Mouse (Mus musculus) urinary bladder, adult 18-20 months (tissue): ENCODE data around the gene Eepd1.
A peak's percentile ranks its signal among the peaks of the same experiment; 100 is the strongest.

Experiments
- DNase-seq, 2 experiments: peaks; one replicate each; pipeline ENCODE4 v3.0.0; 2022; ENCODE audit warnings: low spot score in 2 of 2, mixed read lengths in 2 of 2

The Eepd1 gene

GRCm38 (mm10) chr9:25489221-25489960, 8.0 kb downstream of the Eepd1 start:
- DNase-seq = no peak

GRCm38 (mm10) chr9:25490278-25491145, 9.2 kb downstream of the Eepd1 start:
- DNase-seq = no peak

GRCm38 (mm10) chr9:25493918-25494317, 12.6 kb downstream of the Eepd1 start:
- peak in 1 of 2 experiments; percentile 31 for DNase-seq

GRCm38 (mm10) chr9:25495601-25496000, 14.3 kb downstream of the Eepd1 start:
- DNase-seq = no peak

- no peak for DNase-seq
Measured at GRCm38 (mm10) chr9:25496196-25496595, 14.8 kb downstream of the Eepd1 start.

GRCm38 (mm10) chr9:25496703-25497102, 15.4 kb downstream of the Eepd1 start:
- no peak for DNase-seq

GRCm38 (mm10) chr9:25498770-25499169, 17.4 kb downstream of the Eepd1 start:
- peak in 1 of 2 experiments; percentile 36 for DNase-seq

- DNase-seq = no peak
Measured at GRCm38 (mm10) chr9:25499306-25499705, 18.0 kb downstream of the Eepd1 start.

- DNase-seq = no peak
Measured at GRCm38 (mm10) chr9:25500031-25500430, 18.7 kb downstream of the Eepd1 start.

- no peak for DNase-seq
Measured at GRCm38 (mm10) chr9:25508825-25509224, 27.5 kb downstream of the Eepd1 start.

GRCm38 (mm10) chr9:25510572-25510971, 29.2 kb downstream of the Eepd1 start:
- no peak for DNase-seq

- no peak for DNase-seq
Measured at GRCm38 (mm10) chr9:25513050-25513449, 31.7 kb downstream of the Eepd1 start.

- no peak for DNase-seq
Measured at GRCm38 (mm10) chr9:25513556-25513955, 32.2 kb downstream of the Eepd1 start.

GRCm38 (mm10) chr9:25516640-25517039, 35.3 kb downstream of the Eepd1 start:
- DNase-seq = no peak

GRCm38 (mm10) chr9:25517982-25518381, 36.6 kb downstream of the Eepd1 start:
- DNase-seq = no peak

- DNase-seq = no peak
Measured at GRCm38 (mm10) chr9:25519193-25519592, 37.8 kb downstream of the Eepd1 start.

- no peak for DNase-seq
Measured at GRCm38 (mm10) chr9:25520826-25521225, 39.5 kb downstream of the Eepd1 start.

- DNase-seq = no peak
Measured at GRCm38 (mm10) chr9:25521825-25522224, 40.5 kb downstream of the Eepd1 start.

GRCm38 (mm10) chr9:25526516-25526915, 45.2 kb downstream of the Eepd1 start:
- no peak for DNase-seq

GRCm38 (mm10) chr9:25526927-25527337, 45.6 kb downstream of the Eepd1 start:
- no peak for DNase-seq

- no peak for DNase-seq
Measured at GRCm38 (mm10) chr9:25527359-25528038, 46.2 kb downstream of the Eepd1 start.

- no peak for DNase-seq
Measured at GRCm38 (mm10) chr9:25531627-25532026, 50.3 kb downstream of the Eepd1 start.
